Mouse (Mus musculus): Measurements from ENCODE around the gene Kcnj9. TPM values are rescaled to one million over a fixed set of nuclear protein-coding genes. Genes with fewer than 3 reads are reported as not detected.

Kcnj9 gene
- total RNA-seq, 2 experiments from 2014 or later, result not detected

DNA sequence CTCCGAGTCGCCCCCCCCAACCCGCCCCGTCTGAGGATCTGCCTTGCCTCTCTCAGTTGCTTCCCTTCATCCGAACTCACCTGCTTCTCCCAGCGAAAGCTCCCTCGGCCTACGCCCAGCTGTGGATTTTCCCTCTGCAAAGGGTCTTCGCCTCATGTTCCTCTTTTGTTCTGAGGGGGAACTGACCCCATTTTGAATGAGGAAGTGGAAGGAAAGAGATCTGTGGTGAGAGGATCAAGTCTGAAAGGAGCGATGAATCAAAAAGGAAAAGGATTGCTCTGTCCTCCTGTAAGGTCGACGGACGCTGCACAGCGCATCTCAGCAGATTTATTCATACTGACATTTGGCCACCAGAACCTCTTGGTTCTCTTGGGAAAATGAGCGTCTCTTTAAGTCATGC is 6.7 kb upstream of the Kcnj9 start:
- DNase-seq, result no peak
- intact Hi-C loops (cut with DNase I), result no loop called here

DNA sequence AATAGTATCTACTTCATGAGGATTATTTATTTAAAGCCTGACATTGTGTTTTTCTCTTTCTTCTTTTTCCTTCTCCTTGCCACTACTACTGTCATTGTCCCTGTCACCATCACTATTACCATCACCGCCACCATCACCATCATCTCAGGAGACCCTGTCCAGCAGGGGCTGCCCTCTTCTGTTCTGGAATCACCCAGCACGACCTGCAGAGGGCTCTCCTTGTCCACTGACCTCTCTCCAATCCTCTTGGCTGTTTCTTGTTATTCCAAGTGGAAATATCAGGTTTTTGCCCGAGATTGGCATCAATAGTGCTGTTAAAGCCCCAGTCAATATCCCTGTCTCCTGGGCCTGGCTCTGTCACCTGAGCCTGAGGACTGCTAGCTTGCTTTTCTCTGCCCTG is 4.4 kb upstream of the Kcnj9 start:
- intact Hi-C loops (cut with DNase I), result no loop called here
- DNase-seq, result no peak

DNA sequence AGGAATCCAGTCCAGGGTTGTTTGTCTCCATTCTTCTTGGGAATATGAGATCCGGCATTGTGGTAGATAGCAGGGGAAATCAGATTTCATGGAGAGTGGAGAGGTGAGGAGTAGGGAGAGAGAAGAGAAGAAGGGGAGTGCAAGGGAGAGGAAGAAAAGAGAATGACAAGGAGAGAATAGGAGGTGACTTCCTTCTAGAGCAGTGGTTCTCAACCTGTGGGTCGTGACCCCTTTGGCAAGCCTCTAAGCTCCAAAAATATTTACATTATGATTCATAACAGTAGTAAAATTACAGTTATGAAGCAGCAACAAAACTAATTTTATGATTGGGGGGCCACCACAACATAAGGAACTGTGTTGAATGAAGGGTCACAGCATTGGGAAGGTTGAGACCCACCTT is 3.8 kb upstream of the Kcnj9 start:
- DNase-seq, result no peak
- intact Hi-C loops (cut with DNase I), result no loop called here

DNA sequence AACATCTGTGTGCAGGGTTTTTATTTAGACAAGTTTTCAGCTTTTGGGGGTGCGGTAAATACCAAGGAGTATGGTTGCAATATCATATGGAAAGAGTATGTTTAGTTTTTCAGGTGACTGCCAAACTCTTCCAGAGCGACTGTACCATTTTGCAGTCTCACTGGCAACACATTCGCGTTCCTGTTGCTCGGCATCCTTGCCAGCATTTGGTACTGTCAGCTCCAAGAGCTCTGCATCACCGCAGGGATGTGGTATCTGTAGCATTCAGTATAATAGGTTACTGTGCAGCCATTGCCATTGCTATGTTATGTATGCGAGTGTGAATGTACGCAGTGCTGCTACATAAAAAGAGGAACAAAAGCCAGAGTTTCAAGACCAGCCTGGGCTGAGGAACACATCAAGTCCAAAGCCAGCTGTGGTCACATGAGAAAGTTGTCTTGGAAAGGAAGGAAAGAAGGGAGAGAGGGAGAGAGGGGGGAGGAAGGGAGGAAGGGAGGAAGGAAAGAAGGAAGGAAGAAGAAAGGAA is 2.4 kb upstream of the Kcnj9 start:
- DNase-seq, result no peak
- intact Hi-C loops (cut with DNase I), result no loop called here

DNA sequence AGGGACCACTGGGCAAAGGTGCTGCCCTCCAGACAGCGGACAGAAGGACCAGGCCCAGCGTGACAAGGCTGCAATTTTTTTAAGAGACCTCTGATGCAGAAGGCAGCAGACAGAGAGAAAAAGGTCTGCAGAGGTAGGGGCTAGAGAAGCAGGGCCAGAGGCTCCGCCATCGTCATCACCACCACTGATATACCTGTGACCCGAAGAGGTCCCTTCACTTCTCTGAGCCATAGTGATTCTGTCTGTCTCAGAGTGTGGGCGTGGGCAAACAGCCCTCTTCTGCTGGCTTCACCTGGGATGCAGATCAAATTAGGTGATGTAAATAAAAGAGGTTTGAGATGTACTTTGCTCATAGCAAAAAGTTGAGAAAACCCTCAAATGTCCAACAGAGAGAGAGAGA is 498 bp upstream of the Kcnj9 start:
- DNase-seq, result no peak
- intact Hi-C loops (cut with DNase I), result loop anchor here (5.0 kb wide), 1 partner anchor 1068 kb away; no protein-coding TSS in a partner anchor

DNA sequence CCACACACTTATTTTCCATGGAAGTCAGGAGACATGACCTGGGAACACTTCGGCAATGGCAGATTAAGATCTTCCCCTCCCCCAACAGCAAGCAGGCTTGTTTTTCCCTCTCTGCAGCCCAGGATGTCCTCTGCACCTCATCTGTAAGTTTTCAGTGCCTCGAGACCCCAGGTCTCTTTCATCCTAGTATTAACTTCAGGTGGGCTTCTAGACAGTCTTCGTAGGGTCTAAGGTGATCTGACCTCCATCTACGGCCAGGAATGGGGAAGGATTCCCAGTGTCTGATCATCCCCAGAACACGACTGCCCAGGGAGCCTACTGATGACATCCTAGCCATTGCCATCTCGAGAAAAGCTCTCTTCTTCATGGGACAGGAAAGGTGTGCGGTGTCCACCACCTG is 657 bp downstream of the Kcnj9 start:
- intact Hi-C loops (cut with DNase I), result loop anchor here (5.0 kb wide), 1 partner anchor 1069 kb away; no protein-coding TSS in a partner anchor
- DNase-seq, result no peak

DNA sequence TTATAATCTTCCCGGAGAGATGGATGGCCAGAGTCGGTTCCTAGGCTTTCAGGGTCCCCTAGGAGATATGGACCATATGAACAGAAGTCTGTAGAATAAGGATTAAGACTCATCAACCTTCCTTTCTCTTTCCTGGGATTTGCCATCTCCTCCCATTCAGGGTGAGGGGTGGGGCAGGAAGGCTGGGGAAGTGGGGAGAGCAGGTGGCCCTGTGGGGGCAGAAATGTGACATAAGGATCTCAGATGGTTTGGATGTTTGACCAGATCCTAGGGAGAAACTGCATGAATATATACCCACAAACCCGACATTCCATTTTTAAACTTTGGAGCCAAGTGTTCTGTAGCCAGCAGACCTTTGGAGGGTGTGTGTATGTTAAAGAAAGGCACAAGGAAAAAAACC is 1.1 kb downstream of the Kcnj9 start:
- intact Hi-C loops (cut with DNase I), result loop anchor here (5.0 kb wide), 1 partner anchor 1069 kb away; no protein-coding TSS in a partner anchor
- DNase-seq, result no peak

DNA sequence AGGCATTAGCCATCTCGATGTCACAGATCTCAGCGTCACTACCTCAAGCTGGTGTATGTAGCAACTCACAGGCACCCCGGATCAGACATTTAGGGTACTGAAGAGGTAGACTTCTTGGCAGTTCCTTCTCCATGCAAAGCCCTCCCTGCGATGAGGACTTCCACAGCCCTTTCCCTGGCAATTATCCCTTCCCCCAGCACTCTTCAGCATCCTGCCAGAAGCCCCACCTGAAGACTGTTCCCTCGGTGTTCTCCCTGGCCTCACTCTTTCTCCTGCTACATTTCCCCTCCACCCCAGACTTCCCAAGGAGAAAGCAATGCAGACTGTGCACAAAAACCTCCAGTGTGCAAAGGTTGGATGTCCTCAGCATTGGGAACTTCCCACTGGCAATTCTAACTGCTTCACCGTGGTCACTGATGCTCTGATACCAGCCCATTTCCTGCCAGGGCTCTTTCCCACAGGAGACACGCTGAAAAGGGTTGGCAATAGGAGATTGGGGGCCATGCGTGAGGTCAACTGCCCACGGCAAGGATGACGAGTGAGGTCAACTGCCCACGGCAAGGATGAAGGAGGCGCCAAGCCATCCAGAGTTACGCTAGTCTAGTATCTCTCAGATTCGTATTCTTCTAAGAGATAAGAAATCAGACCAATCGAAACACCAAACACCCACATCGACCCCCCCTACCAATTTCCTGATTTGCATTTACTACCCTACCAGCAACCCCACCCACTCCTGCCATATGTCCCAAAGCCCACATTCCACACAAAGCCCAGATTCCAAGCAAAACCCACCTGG is 1.7 kb downstream of the Kcnj9 start:
- DNase-seq, result no peak
- intact Hi-C loops (cut with DNase I), result loop anchor here (5.0 kb wide), 1 partner anchor 1070 kb away; no protein-coding TSS in a partner anchor

DNA sequence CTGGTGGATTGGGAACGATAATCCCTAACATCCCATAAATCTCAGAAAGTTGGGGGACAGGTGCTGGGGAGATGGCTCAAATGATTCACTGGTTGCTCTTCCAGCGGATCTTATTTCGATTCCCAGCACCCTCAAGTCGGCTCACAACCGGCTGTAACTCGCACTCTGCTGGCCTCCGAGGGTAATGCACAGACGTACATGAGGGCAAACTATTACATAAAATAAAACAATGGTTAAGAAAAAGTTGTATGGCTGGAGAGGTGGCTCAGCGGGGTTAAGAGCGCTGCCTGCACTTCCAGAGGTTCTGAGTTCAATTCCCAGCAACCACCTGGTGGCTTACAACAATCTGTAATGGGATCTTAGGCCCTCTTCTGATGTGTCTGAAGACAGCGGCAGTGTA is 2.4 kb downstream of the Kcnj9 start:
- DNase-seq, result no peak
- intact Hi-C loops (cut with DNase I), result loop anchor here (5.0 kb wide), 1 partner anchor 1071 kb away; no protein-coding TSS in a partner anchor

DNA sequence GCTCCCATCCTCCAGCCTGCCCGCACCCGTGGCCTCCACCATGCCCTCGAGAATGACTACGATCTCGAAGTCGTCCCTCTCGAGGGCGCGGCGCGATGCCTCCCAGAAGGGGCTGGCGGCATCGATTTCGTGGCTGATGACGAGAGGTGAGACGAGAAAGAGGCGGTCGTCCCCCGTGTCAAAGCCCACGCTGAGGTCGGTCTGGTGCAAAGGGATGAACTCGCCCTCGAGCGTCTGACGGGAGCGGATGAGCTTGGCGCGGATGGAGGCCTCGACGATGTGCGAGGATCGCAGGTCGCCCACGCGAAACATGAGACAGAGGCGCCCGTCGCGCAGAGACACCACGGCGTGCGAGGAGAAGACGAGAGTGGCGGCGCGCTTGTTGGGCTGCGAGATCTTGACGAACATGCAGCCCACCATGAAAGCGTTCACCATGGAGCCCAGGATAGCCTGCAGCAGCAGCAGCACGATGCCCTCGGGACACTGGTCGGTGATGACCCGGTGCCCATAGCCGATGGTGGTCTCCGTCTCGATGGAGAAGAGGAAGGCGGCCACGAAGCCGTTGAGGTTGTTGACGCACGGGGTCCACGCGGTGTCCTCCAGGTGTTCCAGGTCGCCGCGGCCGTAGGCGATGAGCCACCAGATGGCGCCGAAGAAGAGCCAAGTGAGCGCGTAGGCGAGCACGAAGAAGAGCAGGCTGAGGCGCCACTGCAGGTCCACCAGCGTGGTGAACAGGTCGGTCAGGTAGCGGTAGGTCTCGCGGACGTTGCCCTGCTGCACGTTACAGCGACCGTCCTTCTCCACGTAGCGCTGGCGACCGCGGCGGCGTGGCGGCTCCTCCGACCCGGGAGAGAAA is 3.2 kb downstream of the Kcnj9 start:
- DNase-seq, result peak; percentile 65 to 72
- intact Hi-C loops (cut with DNase I), result loop anchor here (2.0 to 5.0 kb wide), 2 partner anchors 279 to 1071 kb away; no protein-coding TSS in a partner anchor

DNA sequence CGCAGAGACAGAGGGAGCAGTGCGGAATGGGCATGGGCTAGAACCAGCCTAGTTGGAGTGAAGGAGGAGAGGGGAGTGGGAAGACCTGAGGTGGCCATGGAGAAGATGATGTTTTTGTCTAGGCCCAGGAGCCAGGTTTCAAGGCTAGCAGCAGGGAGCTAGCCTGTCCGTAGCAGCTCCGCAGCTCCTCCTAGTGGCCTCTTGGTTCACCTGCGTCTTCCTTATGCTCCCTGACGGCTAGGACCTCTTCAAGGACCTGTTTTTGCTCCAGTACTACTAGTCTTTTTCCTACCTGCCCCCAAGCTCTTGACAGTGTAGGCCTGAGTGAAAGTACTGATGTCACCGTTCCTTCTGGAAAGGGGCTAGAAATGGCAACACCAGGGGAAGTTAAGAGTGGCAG is 4.4 kb downstream of the Kcnj9 start:
- intact Hi-C loops (cut with DNase I), result loop anchor here (2.0 to 5.0 kb wide), 2 partner anchors 278 to 1073 kb away; no protein-coding TSS in a partner anchor
- peak; percentile 74 to 82 for DNase-seq

DNA sequence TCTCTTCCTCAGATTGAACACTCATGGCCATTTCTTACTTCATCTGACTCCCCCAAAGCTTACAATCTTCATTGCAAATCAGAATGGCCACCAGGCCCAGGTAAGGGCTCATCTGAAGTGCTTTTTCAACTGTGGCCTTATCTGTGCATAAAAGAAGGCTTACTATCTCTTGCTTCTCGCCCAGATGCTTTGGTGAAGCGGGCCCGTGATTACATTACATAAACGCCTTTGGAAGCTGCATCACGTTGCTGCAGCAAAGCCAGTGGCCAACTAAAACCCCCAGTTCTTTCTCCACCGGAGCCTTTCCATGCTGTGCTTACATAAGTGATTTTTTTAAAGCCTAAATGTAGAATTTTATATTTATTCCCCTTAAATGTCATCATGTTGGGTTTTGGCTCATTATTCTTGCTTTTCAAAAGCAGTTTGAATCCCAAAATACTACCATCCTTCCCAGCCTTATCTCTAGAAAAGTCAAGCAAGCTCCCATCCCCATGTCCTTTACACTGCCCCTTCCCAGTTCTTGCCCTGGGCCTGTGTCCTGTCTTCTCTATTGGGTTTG is 5.2 kb downstream of the Kcnj9 start:
- intact Hi-C loops (cut with DNase I), result loop anchor here (2.0 kb wide), 1 partner anchor 277 kb away; no protein-coding TSS in a partner anchor
- DNase-seq, result no peak

DNA sequence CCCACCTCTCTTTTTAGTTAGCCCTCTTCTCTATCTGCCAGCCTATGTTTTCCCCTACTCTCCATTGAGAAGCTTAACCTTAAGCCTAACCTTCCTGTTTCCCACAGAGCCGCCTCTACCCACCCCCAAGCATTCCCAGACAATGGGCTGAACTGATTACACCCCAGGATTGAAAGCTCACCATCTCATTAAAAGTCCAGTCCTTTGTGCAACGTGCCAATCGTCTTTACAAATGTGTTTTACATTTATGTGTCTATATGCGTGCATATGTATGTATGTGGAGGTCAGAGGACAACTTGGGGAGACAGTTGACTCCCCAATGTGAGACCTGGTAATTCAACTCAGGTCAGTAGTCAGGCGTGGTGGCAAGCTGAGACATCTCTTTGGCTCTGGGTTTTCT is 5.8 kb downstream of the Kcnj9 start:
- no peak for DNase-seq
- intact Hi-C loops (cut with DNase I), result no loop called here

DNA sequence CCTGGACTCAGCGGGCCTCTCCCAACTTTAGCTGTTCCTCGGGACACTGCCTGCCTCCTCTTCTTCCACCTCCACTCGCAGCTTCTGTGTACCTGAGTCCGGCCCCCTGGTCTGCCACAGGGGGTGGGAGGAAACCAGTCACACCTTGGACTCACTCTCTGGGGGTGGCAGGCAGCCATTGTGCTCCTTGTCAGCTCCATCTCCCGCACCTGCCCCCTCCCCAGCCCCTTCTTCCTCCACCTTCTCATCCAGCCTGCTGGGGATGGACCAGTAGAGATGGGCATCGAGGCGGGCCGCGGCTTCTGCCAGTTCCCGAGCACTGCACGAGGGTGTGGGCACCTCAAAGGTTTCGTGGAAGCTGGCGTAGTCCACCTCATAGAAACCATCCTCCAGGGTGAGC is 6.4 kb downstream of the Kcnj9 start:
- intact Hi-C loops (cut with DNase I), result no loop called here

DNA sequence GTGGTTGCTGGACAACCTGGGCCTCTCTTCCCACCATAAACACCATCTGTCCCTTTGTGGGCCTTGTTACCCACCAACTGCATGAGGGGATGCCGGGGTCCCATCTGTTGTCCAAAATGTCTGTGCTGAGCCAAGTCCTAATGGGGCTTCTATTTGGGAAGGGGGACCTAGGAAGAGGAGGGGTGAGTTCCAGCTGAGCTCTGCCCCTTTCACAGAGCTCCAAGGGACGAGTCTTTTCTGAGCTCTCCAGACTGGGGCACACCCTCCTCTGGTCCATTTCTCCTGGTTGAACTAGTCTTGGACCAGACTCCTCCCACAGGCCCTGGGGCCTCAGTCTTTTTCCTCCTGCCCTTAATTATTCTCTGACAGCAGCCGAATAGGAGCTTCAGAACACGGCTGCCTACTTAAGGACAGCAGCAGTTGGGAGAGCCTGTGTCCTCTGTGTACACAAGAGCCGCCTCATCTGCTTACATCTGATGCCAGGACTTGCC is 9.2 kb downstream of the Kcnj9 start:
- intact Hi-C loops (cut with DNase I), result no loop called here
- DNase-seq, result no peak

More for the DNA sequence above, 6.4 kb downstream of the Kcnj9 start:
- no peak for DNase-seq

DNA sequence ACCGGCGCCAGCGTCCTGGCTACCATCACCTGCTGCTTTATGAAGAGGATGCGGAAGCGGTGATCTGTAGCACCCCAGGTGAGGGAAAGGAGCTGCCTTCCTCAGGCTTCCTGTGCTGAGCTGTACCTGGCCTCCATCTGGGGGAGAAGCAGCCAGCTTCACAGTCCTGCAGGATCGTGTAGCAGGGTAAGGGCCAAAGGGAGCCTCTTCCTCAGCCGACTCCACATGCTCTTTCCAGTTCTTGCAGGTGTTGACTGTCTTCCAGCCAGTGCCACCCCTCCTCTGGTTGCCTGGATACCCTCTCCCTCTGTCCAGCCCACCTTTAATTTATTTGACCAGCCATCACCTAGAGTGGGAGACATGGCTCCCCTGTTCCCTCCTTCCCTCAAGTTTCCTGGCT is 9.8 kb downstream of the Kcnj9 start:
- intact Hi-C loops (cut with DNase I), result no loop called here
- DNase-seq, result no peak

DNA sequence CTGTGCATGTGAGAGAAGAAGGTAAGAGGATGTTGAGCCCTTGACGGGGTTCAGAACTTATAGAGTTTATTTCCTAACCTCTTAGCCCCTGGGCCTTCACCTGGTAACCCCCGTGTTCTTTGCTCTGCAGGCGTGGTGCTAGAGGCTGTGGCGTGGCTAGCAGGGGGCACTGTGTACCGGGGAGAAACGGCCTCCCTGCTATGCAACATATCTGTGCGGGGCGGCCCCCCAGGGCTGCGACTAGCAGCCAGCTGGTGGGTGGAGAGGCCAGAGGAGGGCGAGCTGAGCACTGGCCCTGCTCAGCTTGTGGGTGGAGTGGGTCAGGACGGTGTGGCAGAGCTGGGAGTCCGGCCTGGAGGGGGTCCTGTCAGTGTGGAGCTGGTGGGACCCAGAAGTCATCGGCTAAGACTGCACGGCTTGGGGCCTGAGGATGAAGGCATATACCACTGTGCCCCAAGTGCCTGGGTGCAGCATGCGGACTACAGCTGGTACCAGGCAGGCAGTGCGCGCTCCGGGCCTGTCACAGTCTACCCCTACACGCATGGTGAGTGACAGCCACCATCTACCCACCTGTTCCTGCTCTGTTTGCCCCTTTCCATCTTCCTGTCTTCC is 10.6 kb downstream of the Kcnj9 start:
- intact Hi-C loops (cut with DNase I), result no loop called here
- DNase-seq, result no peak

DNA sequence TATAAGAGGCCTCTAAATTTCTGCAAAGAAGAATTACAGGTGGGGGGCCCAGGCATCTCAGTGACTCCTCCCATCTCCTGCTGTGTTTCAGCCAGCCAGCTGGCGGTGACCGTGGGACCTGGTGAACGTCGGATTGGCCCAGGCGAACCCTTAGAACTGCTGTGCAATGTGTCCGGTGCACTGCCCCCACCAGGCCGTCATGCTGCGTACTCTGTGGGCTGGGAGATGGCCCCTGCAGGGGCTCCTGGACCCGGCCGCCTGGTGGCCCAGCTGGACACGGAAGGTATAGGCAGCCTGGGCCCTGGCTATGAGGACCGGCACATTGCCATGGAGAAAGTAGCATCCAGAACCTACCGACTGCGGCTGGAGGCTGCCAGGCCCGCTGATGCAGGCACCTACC is 11.2 kb downstream of the Kcnj9 start:
- DNase-seq, result no peak
- intact Hi-C loops (cut with DNase I), result no loop called here

DNA sequence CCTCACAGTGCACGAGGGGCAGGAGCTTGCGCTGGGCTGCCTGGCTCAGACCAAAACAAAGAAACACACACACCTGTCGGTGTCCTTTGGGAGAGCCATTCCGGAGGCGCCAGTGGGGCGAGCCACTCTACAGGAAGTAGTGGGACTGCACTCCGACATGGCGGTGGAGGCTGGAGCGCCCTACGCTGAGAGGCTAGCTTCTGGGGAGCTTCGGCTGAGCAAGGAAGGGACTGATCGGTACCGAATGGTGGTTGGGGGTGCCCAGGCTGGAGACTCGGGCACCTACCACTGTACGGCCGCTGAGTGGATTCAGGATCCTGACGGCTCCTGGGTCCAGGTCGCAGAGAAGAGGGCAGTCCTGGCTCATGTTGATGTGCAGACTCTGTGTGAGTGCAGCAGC is 11.7 kb downstream of the Kcnj9 start:
- no peak for DNase-seq
- intact Hi-C loops (cut with DNase I), result no loop called here

DNA sequence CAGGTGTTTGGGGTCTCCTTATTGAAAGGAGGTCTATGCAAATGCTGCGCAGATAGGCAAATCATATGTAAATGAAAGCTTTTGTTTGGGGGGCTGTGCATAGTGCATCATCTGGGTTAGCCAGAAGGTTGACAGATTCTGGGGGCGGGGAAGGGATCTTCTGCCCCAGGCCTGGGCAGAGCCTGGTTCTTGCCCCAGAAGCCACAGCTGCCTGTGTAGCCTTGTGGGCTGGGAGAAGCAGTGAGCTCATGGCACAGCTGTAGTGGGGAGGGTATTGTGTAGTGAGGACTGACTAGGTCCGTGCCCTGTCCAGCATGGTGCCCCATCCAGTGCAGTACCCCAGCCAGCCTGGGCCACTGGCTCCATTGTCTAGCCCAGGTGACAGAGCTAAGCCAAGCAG is 14.2 kb downstream of the Kcnj9 start:
- intact Hi-C loops (cut with DNase I), result no loop called here
- no peak for DNase-seq

Measured in heart, postnatal 36 days (tissue).